Mouse (Mus musculus): ENCODE measurements around the gene Msrb3. TPM values are rescaled to one million over a fixed set of nuclear protein-coding genes. Genes with fewer than 3 reads are reported as not detected.

The Msrb3 gene
- 0.38 TPM for total RNA-seq (2023)

DNA sequence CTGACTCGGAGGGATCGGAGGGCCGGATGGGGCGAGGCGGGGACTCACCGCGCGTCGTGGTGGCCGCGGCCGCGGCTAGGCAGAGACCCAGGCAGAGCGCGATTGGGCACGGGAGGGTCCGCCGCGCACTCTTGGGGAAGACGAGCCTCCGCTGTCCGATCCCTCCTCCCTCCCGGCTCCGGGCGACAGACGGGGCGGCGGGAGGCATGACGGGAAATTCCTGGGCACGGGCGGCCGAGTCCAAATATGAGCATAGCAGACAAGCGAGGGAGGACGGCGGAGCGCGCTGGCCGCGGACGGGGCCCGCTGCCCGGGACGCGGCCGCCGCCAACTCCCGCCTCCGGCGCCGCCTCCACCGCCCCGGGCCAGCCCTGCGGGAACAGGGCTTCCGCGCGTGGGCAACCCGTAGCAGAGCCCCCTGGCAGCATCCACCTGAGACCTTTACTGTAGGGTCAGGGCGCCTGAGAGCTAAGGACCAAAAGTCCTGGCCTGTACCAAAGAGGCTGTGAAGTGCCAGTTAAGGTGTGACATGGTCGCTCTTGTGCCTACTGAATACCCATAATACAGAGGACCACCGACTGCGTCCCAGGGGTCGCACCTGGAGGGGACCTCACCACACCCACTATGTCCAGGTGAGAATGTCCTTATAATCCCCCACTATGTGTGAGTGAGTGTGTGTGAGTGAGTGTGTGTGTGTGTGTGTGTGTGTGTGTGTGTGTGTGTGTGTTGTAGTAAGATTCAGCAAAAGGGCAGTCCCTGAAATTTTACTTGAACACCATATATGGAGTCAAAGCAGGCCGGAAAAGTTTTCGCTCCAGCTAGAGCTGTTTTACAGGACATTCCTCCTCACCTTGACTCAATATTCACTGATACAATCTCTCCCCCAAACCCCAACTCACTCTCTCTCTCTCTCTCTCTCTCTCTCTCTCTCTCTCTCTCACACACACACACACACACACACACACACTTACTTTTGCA lies at the start of gene Msrb3:
TSS of gene Msrb3 (minus strand) at position 317 of the 978 bp plus-strand sequence.

Other genes with a start within 250 kb of the Msrb3 start
- 37.2 TPM for gene Lemd3, start 80.2 kb upstream of the Msrb3 start, total RNA-seq (2023)
- not detected for gene Wif1, start 134.9 kb upstream of the Msrb3 start, total RNA-seq (2023)

All from CD4-positive naive resting alpha-beta T cell, adult 57 days (primary cell).